Mouse (Mus musculus): ENCODE measurements at regions not wholly inside any gene's neighbourhood (a gene's known extent, or its start where the extent isn't known, plus 50 kb on each side); places are given as distances from the start of the nearest gene placed in this dataset.

GRCm38 (mm10) chr4:53319051-53319450 lies 121.2 kb upstream of the Slc44a1 start:
- DNase-seq: no peak

GRCm38 (mm10) chr4:53318181-53318580 lies 122.0 kb upstream of the Slc44a1 start:
- no peak for DNase-seq

GRCm38 (mm10) chr4:53317453-53317824 lies 122.8 kb upstream of the Slc44a1 start:
- DNase-seq: no peak

- DNase-seq: no peak
Measured at GRCm38 (mm10) chr4:53316796-53317452, 123.3 kb upstream of the Slc44a1 start.

GRCm38 (mm10) chr4:53315876-53316762 lies 124.1 kb upstream of the Slc44a1 start:
- DNase-seq: no peak

- DNase-seq: no peak
Measured at GRCm38 (mm10) chr4:53315121-53315875, 124.9 kb upstream of the Slc44a1 start.

- no peak for DNase-seq
Measured at GRCm38 (mm10) chr4:53314076-53314475, 126.1 kb upstream of the Slc44a1 start.

- DNase-seq: no peak
Measured at GRCm38 (mm10) chr4:53307121-53307520, 133.1 kb upstream of the Slc44a1 start.

GRCm38 (mm10) chr4:53304782-53305385 lies 135.3 kb upstream of the Slc44a1 start:
- DNase-seq: no peak

- DNase-seq: no peak
Measured at GRCm38 (mm10) chr4:53304290-53304654, 135.9 kb upstream of the Slc44a1 start.

GRCm38 (mm10) chr4:53303621-53304289 lies 136.5 kb upstream of the Slc44a1 start:
- DNase-seq: peak; percentile 24

- no peak for DNase-seq
Measured at GRCm38 (mm10) chr4:53297975-53298374, 138.3 kb upstream of the Abca1 start.

- no peak for DNase-seq
Measured at GRCm38 (mm10) chr4:53292606-53293005, 132.9 kb upstream of the Abca1 start.

- no peak for DNase-seq
Measured at GRCm38 (mm10) chr4:53277741-53278525, 118.2 kb upstream of the Abca1 start.

- no peak for DNase-seq
Measured at GRCm38 (mm10) chr4:53270433-53270832, 110.7 kb upstream of the Abca1 start.

- no peak for DNase-seq
Measured at GRCm38 (mm10) chr4:53269999-53270398, 110.3 kb upstream of the Abca1 start.

- DNase-seq: no peak
Measured at GRCm38 (mm10) chr4:53269251-53269842, 109.7 kb upstream of the Abca1 start.

GRCm38 (mm10) chr4:53264901-53265300 lies 105.2 kb upstream of the Abca1 start:
- no peak for DNase-seq

- no peak for DNase-seq
Measured at GRCm38 (mm10) chr4:53264501-53264900, 104.8 kb upstream of the Abca1 start.

- DNase-seq: peak; percentile 26
Measured at GRCm38 (mm10) chr4:53263776-53264175, 104.1 kb upstream of the Abca1 start.

- DNase-seq: no peak
Measured at GRCm38 (mm10) chr4:53262466-53262865, 102.8 kb upstream of the Abca1 start.

All from embryo, embryonic 11 days (tissue).